Comparison of ENCODE assay signal across 9 mouse cellular contexts in genomic region chr3:37712501-37712900, GRCm38 (mm10). TPM values are rescaled to one million over a fixed set of nuclear protein-coding genes. Genes with fewer than 3 reads are reported as not detected.
DNase-seq lines count a peak whose midpoint lies in the region; ATAC-seq and TF ChIP-seq lines count a peak whose summit lies in the region.
"Had no signal": no experiment of that assay in that cellular context is flagged by ENCODE, and none has a peak within 500 bp of the region (broad histone marks: within the 10 kb centered on the region; RNA-seq: fewer than 3 reads in every experiment).

No protein-coding gene starts in this region.

- H3K4me1 ChIP-seq in limb, embryonic 14.5 days (ENCODE audit: control insufficient read depth, insufficient read depth, low read length) = peaks cover 23% of the 10 kb centered on the region

- no peak for TF ChIP-seq POLR2A in limb, embryonic 14.5 days (IDR thresholded peaks at IDR 0.05; ENCODE audit: borderline replicate concordance, extremely low read depth, insufficient read depth, insufficient read length)

- H3K36me3 ChIP-seq in limb, embryonic 14.5 days (ENCODE audit: control insufficient read depth, insufficient read depth, low read length) = no peaks in the 10 kb centered on the region

- no peak overlapping the region for H3K4me2 ChIP-seq in limb, embryonic 14.5 days (replicated peaks; ENCODE audit: low read depth, low read length, severe bottlenecking)

- peak; percentile 49 for DNase-seq in adrenal gland, adult 2 months
- no peak for DNase-seq in adrenal gland, adult 8-10 months
- peak; percentile 43 to 75 for DNase-seq in adrenal gland, postnatal 36 days
- DNase-seq in gastrocnemius, postnatal 25 days = peak; percentile 77
- peak; percentile 88 for DNase-seq in limb, embryonic 14.5 days (ENCODE audit: low spot score)
- DNase-seq in urinary bladder, postnatal 10 days (ENCODE audit: low spot score) = peak; percentile 37
- DNase-seq in spleen, postnatal 14 days (ENCODE audit: low spot score in 2 of 2) = no peak

- WGBS in limb, embryonic 14.5 days = 18% methylated on average over 9 of the region's 9 CpGs

- no peak overlapping the region for H3K9ac ChIP-seq in limb, embryonic 14.5 days (ENCODE audit: low read depth, low read length, severe bottlenecking)
- H3K9ac ChIP-seq: liver, embryonic 14.5 days had no signal

- H3K9me3 ChIP-seq in limb, embryonic 14.5 days (ENCODE audit: control insufficient read depth, low read length) = 0 out of 2 replicates have a peak, but pooled peaks cover 3% of the 10 kb centered on the region

- ATAC-seq in limb, embryonic 14.5 days (ENCODE audit: low FRiP score, low read depth) = peak; percentile 82
- ATAC-seq in megakaryocyte-erythroid progenitor cell, adult 5-6 weeks (replicated peaks; ENCODE audit: low FRiP score, low TSS enrichment, poor library complexity, severe bottlenecking) = no peak

- peak overlapping the region; percentile 80 for H3K27ac ChIP-seq in limb, embryonic 14.5 days (replicated peaks; ENCODE audit: low read depth, low read length)
- H3K27ac ChIP-seq: liver, embryonic 14.5 days had no signal

- H3K27me3 ChIP-seq in limb, embryonic 14.5 days (ENCODE audit: control insufficient read depth, insufficient read depth, low read length) = no peaks in the 10 kb centered on the region

- H3K4me3 ChIP-seq in limb, embryonic 14.5 days (replicated peaks; ENCODE audit: low read length) = no peak overlapping the region

RNA-seq across cellular contexts. Expression of gene Gm5148, which starts 11.8 kb away (rescaled TPM):
- total RNA-seq in adrenal gland, adult 2 months (2021) = 1 to 10 TPM in 1 of 2 experiments, under 1 TPM in 1; 0.26 to 1.6 TPM
- polyA plus RNA-seq in adrenal gland, adult 2 months (2012; rRNA removed) = 0.59 and 2.6 TPM in 2 replicates
- 1 to 10 TPM in 2 of 4 experiments, under 1 TPM in 2; 0.12 to 9.2 (median 4.2) TPM for total RNA-seq in adrenal gland, adult 8-10 months (2022)
- total RNA-seq in adrenal gland, postnatal 36 days (2021) = under 1 TPM in 1 of 2 experiments, not detected in 1; 0.36 TPM
- total RNA-seq in gastrocnemius, postnatal 25 days (2021) = under 1 TPM in 1 of 2 experiments, not detected in 1; 0.18 TPM
- 6.3 and 9.1 TPM in 2 replicates for polyA plus RNA-seq in limb, embryonic 14.5 days (2012; rRNA removed)
- polyA plus RNA-seq in limb, embryonic 14.5 days (2014; fragmentation: Nextera tagmentation; extraction: Ambion mirVana) = 7.4 and 8.1 TPM in 2 replicates
- total RNA-seq in megakaryocyte-erythroid progenitor cell, adult 5-6 weeks (2014; fragmentation: Nextera tagmentation) = 0.45 TPM in 1 of 2 replicates, not detected in the other
- 46.9 and 54.2 TPM in 2 replicates for total RNA-seq in megakaryocyte-erythroid progenitor cell, adult 5-6 weeks (2017)

Comparison
In these comparisons a context has a peak if more than half of its experiments do, and no peak if none do; other contexts are left out.
1. DNase-seq: peak in adrenal gland, adult 2 months (single experiment), adrenal gland, postnatal 36 days (2 of 2), gastrocnemius, postnatal 25 days (single experiment), limb, embryonic 14.5 days (single experiment) and urinary bladder, postnatal 10 days (single experiment); none in adrenal gland, adult 8-10 months (single experiment) and spleen, postnatal 14 days (0 of 2).